Mouse (Mus musculus) kidney, adult 2 months (tissue): Measurements from ENCODE around the gene Tpi1.
A peak's percentile ranks its signal among the peaks of the same experiment; 100 is the strongest.

ENCODE experiments used
- CTCF ChIP-seq: fragments of 200-500 bp; conservative IDR thresholded peaks from 2 replicates; pipeline ENCODE4 v1.5.1; 2011; ENCODE audit warnings: low read depth, mild to moderate bottlenecking, control low read depth, low read length, moderate library complexity, mixed read lengths; ENCODE audit not compliant: insufficient read depth, insufficient read length
- POLR2A ChIP-seq: fragments of 200-500 bp; IDR thresholded peaks from one replicate; pipeline ENCODE4 v1.6.1; 2011; ENCODE audit warnings: low read depth, low read length, control low read depth

DNA sequence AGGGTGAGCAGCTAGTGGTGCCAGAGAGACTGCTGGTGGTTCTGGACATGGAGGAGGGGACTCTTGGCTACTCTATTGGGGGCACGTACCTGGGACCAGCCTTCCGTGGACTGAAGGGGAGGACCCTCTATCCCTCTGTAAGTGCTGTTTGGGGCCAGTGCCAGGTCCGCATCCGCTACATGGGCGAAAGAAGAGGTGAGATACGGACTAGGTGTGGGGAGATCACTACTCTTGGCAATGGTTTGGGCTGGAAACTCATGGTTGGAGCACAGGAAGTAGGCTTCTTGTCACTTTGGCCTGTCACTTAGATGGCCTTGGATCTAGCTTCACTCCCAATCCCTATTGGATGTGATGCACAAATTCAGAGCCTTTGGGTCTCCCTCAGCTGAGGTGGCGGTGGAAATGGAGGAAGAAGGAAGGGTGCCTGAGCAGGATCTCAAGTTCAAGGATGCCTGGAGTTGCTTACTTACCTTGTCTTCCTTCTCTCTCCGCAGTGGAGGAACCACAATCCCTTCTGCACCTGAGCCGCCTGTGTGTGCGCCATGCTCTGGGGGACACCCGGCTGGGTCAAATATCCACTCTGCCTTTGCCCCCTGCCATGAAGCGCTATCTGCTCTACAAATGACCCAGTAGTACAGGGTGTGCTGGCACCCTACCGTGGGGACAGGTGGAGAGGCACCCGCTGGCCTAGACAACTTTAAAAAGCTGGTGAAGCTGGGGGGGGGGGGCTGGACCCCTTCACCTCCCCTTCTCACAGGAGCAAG is 4.1 kb downstream of the Tpi1 start:
- TF ChIP-seq POLR2A (peak; percentile 34), CTCF (no peak)
